Mouse (Mus musculus): Measurements from ENCODE around the gene Mtor. TPM values are rescaled to one million over a fixed set of nuclear protein-coding genes. Genes with fewer than 3 reads are reported as not detected.

Gene Mtor
- polyA plus RNA-seq, 1 experiment from 2014 or later, result 23.6 TPM

DNA sequence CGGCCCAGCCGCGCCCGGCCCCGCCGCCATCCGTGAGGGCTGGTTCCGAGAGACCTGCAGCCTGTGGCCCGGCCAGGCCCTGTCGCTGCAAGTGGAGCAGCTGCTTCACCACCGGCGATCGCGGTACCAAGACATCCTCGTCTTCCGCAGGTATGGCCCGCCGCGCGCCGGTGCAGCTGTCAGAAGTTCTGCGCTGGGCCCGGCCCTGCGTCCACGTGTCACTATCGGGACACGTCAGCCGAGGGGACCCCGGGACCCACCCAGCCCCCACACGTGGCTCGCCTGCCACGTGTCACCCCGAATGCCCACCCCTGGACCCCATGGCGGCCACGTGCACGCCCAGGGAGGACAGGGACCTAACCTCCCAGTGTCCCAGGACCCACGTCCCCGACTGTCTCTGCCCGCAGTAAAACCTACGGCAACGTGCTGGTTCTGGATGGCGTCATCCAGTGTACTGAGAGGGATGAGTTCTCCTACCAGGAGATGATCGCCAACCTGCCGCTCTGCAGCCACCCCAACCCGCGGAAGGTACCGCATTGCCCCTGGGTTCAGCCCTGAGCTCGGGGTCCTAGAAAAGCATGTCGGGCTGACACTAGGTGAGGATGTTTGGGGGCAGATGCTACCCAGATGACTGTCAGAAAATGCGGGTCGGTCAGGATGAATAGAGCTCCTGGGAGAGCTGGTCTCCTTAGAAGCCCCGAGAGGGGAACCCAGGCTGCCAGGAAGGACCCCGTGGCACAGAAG lies 143.4 kb downstream of the Mtor start:
- Histone ChIP-seq H3K4me1 (ENCODE audit: control insufficient read depth, insufficient read depth, low read length) (peaks cover 7% of the 10 kb centered on the region), H3K4me3 (ENCODE audit: low read depth, low read length) (peak overlapping the region; percentile 96), H3K4me2 (peak overlapping the region; percentile 95), H3K9ac (ENCODE audit: low read depth, low read length) (peak overlapping the region; percentile 87), H3K9me3 (replicated peaks; ENCODE audit: control insufficient read depth, low read length) (no peaks in the 10 kb centered on the region), H3K27ac (ENCODE audit: low read depth, low read length) (peak overlapping the region; percentile 68; the same call in 1 of the 2 replicates), H3K27me3 (ENCODE audit: control insufficient read depth, insufficient read depth, low read length) (no peaks in the 10 kb centered on the region), H3K36me3 (ENCODE audit: control insufficient read depth, insufficient read depth, low read length) (peaks cover 26% of the 10 kb centered on the region)
- peak; percentile 51 for ATAC-seq (replicated peaks; ENCODE audit: insufficient number of reproducible peaks, low FRiP score, low TSS enrichment)
- under 1% methylated on average over 52 of the region's 53 CpGs for WGBS (ENCODE audit: insufficient replicate concordance)

DNA sequence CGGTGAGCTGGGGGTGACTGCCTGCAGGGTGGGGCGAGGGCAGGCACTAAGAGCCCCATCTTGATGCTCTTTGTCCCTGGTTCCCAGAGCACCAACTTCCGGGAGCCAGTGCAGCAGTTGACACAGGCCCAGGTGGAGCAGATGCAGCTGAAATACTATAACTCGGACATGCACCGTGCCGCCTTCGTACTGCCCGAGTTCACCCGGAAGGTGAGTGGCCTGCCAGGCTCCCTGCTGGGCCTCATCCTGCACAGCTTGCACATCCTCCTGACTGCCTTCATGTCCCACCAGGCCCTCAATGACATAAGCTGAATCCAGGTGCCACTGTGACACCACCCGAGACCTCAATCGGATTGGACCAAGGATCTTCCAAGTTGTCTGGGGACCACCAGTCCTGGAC lies 145.6 kb downstream of the Mtor start:
- H3K27me3 ChIP-seq (ENCODE audit: control insufficient read depth, insufficient read depth, low read length), result no peaks in the 10 kb centered on the region
- peaks cover 7% of the 10 kb centered on the region for H3K4me1 ChIP-seq (ENCODE audit: control insufficient read depth, insufficient read depth, low read length)
- no peak overlapping the region for H3K27ac ChIP-seq (ENCODE audit: low read depth, low read length)
- 93% methylated on average over 11 of the region's 11 CpGs for WGBS (ENCODE audit: insufficient replicate concordance)
- H3K9ac ChIP-seq (ENCODE audit: low read depth, low read length), result no peak overlapping the region
- no peak overlapping the region for H3K4me2 ChIP-seq
- H3K9me3 ChIP-seq (replicated peaks; ENCODE audit: control insufficient read depth, low read length), result no peaks in the 10 kb centered on the region
- no peak overlapping the region for H3K4me3 ChIP-seq (ENCODE audit: low read depth, low read length)
- no peak for ATAC-seq (replicated peaks; ENCODE audit: insufficient number of reproducible peaks, low FRiP score, low TSS enrichment)
- peaks cover 30% of the 10 kb centered on the region for H3K36me3 ChIP-seq (ENCODE audit: control insufficient read depth, insufficient read depth, low read length)

DNA sequence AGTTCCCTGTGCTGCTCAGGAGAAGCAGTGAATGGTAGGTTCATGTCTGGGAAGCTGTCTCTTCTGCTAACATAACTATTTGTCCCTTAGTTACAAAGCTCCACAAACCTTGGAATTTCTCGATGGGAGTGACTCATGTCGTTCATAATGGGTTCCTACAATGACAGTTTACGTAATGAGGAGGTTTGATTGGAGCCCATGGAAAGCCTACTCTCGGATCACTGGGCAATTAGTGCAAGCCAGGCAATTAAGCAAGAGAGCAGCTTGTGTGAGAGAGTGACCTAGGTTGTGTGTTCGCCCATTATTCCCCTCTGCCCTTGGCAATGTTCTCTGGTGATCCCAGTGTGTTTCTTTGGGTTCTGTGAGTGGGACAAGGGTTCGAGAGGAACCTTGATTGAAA lies 147.5 kb downstream of the Mtor start:
- Histone ChIP-seq H3K36me3 (ENCODE audit: control insufficient read depth, insufficient read depth, low read length) (peaks cover 30% of the 10 kb centered on the region), H3K9me3 (replicated peaks; ENCODE audit: control insufficient read depth, low read length) (no peaks in the 10 kb centered on the region), H3K4me1 (ENCODE audit: control insufficient read depth, insufficient read depth, low read length) (peaks cover 7% of the 10 kb centered on the region), H3K4me2 (no peak overlapping the region), H3K9ac (ENCODE audit: low read depth, low read length) (no peak overlapping the region), H3K4me3 (ENCODE audit: low read depth, low read length) (no peak overlapping the region), H3K27me3 (ENCODE audit: control insufficient read depth, insufficient read depth, low read length) (no peaks in the 10 kb centered on the region), H3K27ac (ENCODE audit: low read depth, low read length) (no peak overlapping the region)
- no peak for ATAC-seq (replicated peaks; ENCODE audit: insufficient number of reproducible peaks, low FRiP score, low TSS enrichment)
- WGBS (ENCODE audit: insufficient replicate concordance), result 93% methylated on average over 6 of the region's 6 CpGs

DNA sequence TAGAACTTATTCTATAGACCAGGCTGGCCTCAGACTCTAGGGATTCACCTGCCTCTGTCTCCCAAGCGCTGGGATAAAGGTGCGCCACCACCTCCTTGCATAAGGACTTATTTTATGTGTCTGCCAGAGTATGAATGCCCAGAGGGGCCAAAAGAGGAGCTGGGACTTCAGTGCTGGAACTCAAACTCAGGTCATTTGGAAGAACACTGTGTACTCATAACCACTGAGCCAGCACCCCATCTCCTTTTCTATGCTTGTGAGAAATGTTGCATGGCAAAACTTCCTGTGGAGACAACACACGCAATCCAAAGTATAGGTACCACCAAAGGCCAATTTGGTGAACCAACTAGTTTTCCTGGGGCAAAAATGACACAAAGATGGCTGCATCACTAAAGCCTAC lies 148.3 kb downstream of the Mtor start:
- WGBS (ENCODE audit: insufficient replicate concordance), result 98% methylated on average over 3 of the region's 3 CpGs
- Histone ChIP-seq H3K4me2 (no peak overlapping the region), H3K27me3 (ENCODE audit: control insufficient read depth, insufficient read depth, low read length) (no peaks in the 10 kb centered on the region), H3K4me1 (ENCODE audit: control insufficient read depth, insufficient read depth, low read length) (peaks cover 7% of the 10 kb centered on the region), H3K9me3 (replicated peaks; ENCODE audit: control insufficient read depth, low read length) (no peaks in the 10 kb centered on the region), H3K4me3 (ENCODE audit: low read depth, low read length) (no peak overlapping the region), H3K36me3 (ENCODE audit: control insufficient read depth, insufficient read depth, low read length) (peaks cover 30% of the 10 kb centered on the region), H3K27ac (ENCODE audit: low read depth, low read length) (no peak overlapping the region), H3K9ac (ENCODE audit: low read depth, low read length) (no peak overlapping the region)
- ATAC-seq (replicated peaks; ENCODE audit: insufficient number of reproducible peaks, low FRiP score, low TSS enrichment), result no peak

DNA sequence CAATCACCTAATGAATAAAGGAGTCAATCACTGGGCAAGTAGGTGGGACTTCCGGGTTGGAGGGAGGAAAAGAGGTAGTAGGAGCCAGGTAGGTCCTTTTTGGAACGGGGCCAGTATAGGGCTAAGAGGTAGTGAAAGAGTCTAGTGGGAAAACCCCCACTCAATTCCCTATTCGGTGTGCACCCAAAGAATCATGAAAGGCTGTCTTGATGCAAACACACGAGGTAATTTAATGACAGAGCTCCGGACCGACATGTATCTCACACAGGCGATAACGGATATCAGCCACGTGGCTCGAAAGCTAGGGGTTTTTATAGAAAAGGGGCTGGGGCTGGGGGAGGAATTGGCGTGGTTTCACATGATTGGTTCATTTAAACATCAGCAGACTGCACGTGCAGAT lies 150.4 kb downstream of the Mtor start:
- no peak overlapping the region for H3K9ac ChIP-seq (ENCODE audit: low read depth, low read length)
- no peak overlapping the region for H3K27ac ChIP-seq (ENCODE audit: low read depth, low read length)
- no peaks in the 10 kb centered on the region for H3K4me1 ChIP-seq (ENCODE audit: control insufficient read depth, insufficient read depth, low read length)
- ATAC-seq (replicated peaks; ENCODE audit: insufficient number of reproducible peaks, low FRiP score, low TSS enrichment), result no peak
- no peaks in the 10 kb centered on the region for H3K27me3 ChIP-seq (ENCODE audit: control insufficient read depth, insufficient read depth, low read length)
- peaks cover 23% of the 10 kb centered on the region for H3K36me3 ChIP-seq (ENCODE audit: control insufficient read depth, insufficient read depth, low read length)
- WGBS (ENCODE audit: insufficient replicate concordance), result 87% methylated on average over 12 of the region's 12 CpGs
- H3K9me3 ChIP-seq (replicated peaks; ENCODE audit: control insufficient read depth, low read length), result no peaks in the 10 kb centered on the region
- H3K4me3 ChIP-seq (ENCODE audit: low read depth, low read length), result no peak overlapping the region
- H3K4me2 ChIP-seq, result no peak overlapping the region

DNA sequence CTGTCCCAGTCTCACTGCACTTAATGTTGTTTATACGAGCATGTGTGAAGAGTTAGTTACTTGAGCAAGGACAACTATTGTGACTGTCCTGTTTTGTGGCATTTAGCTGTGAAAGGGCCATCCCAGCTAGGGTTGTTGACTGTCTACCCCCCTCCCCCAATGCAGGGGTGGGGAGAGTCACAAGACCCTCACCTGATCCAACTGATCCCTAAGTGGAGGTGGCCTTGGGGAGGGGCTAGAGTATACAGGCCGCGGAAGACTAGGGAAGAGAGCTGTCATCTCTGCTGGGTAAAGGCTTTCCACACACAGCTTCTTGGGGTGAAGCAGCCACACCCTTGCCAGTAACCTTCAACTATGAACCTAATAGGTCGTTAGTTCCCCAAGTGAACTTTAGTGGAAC lies 151.9 kb downstream of the Mtor start:
- Histone ChIP-seq H3K4me2 (no peak overlapping the region), H3K4me3 (ENCODE audit: low read depth, low read length) (no peak overlapping the region), H3K27ac (ENCODE audit: low read depth, low read length) (no peak overlapping the region), H3K36me3 (ENCODE audit: control insufficient read depth, insufficient read depth, low read length) (peaks cover 11% of the 10 kb centered on the region), H3K9ac (ENCODE audit: low read depth, low read length) (no peak overlapping the region), H3K4me1 (ENCODE audit: control insufficient read depth, insufficient read depth, low read length) (no peaks in the 10 kb centered on the region), H3K9me3 (replicated peaks; ENCODE audit: control insufficient read depth, low read length) (no peaks in the 10 kb centered on the region), H3K27me3 (ENCODE audit: control insufficient read depth, insufficient read depth, low read length) (no peaks in the 10 kb centered on the region)
- ATAC-seq (replicated peaks; ENCODE audit: insufficient number of reproducible peaks, low FRiP score, low TSS enrichment), result no peak
- WGBS (ENCODE audit: insufficient replicate concordance), result 86% methylated on average over 4 of the region's 4 CpGs

DNA sequence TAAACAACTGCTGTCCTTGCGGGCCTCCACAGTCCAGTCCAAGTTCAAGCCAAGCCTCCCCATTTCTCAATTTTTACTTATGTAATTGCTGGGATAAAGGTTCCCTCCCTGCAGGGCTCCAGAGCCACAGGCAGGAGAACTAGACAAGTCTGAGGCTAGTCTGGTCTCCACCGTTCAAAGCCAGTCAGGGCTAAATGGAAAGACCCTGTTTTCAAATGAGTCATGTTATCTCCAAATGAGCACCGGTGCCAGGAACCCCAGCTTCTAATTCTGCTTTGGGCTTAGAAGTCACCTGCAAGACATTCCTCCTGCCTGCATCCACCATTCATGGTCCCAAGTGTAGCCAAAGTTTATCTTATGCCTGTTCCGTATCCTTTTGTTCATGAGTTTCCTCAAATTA lies 153.5 kb downstream of the Mtor start:
- Histone ChIP-seq H3K4me1 (ENCODE audit: control insufficient read depth, insufficient read depth, low read length) (no peaks in the 10 kb centered on the region), H3K4me3 (ENCODE audit: low read depth, low read length) (no peak overlapping the region), H3K4me2 (no peak overlapping the region), H3K27me3 (ENCODE audit: control insufficient read depth, insufficient read depth, low read length) (no peaks in the 10 kb centered on the region), H3K36me3 (ENCODE audit: control insufficient read depth, insufficient read depth, low read length) (peaks cover 3% of the 10 kb centered on the region), H3K27ac (ENCODE audit: low read depth, low read length) (no peak overlapping the region), H3K9ac (ENCODE audit: low read depth, low read length) (no peak overlapping the region), H3K9me3 (replicated peaks; ENCODE audit: control insufficient read depth, low read length) (no peaks in the 10 kb centered on the region)
- 56% methylated on average over 4 of the region's 4 CpGs for WGBS (ENCODE audit: insufficient replicate concordance)
- ATAC-seq (replicated peaks; ENCODE audit: insufficient number of reproducible peaks, low FRiP score, low TSS enrichment), result no peak

DNA sequence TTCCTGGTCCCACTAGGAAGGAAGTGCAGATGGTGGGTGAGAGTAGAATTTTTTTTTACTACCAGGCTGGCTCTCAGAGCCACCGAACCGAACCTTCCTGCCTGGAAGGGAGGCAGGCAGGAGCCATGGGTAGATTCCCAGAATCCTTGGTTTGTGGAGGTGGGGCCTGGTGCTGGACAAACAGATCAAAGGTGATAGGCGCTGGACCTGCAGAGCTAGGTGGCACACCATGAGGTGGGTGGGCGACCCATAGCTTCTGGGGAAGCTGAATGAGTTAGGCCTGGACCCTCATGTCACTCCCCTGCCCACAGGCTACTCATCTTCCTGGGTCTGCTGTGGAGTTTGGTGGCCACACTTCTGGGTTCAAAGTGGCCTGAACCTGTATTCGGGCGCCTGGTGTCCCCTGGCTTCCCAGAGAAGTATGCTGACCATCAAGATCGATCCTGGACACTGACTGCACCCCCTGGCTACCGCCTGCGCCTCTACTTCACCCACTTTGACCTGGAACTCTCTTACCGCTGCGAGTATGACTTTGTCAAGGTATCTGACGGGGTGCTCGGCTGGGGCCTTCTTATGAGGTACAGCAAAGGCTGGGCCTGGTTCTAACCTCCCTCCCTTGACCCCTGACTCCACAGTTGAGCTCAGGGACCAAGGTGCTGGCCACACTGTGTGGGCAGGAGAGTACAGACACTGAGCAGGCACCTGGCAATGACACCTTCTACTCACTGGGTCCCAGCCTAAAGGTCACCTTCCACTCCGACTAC lies 154.1 kb downstream of the Mtor start, which contains the start of gene Masp2:
TSS of gene Masp2 (plus strand) at position 198 of the 764 bp plus-strand sequence.
- Histone ChIP-seq H3K4me3 (ENCODE audit: low read depth, low read length) (no peak within 1 kb of the TSS), H3K9me3 (replicated peaks; ENCODE audit: control insufficient read depth, low read length) (no peaks in the 10 kb centered on the region), H3K27me3 (ENCODE audit: control insufficient read depth, insufficient read depth, low read length) (no peaks in the 10 kb centered on the region), H3K4me1 (ENCODE audit: control insufficient read depth, insufficient read depth, low read length) (no peaks in the 10 kb centered on the region), H3K4me2 (no peak within 1 kb of the TSS), H3K36me3 (ENCODE audit: control insufficient read depth, insufficient read depth, low read length) (peaks cover 5% of the 10 kb centered on the region), H3K27ac (ENCODE audit: low read depth, low read length) (no peak within 1 kb of the TSS), H3K9ac (ENCODE audit: low read depth, low read length) (no peak within 1 kb of the TSS)
- 83% methylated on average over 14 of the region's 14 CpGs for WGBS (ENCODE audit: insufficient replicate concordance)
- no peak for ATAC-seq (replicated peaks; ENCODE audit: insufficient number of reproducible peaks, low FRiP score, low TSS enrichment)
